Mouse (Mus musculus): Measurements from ENCODE around the gene Abhd12. TPM values are rescaled to one million over a fixed set of nuclear protein-coding genes. Genes with fewer than 3 reads are reported as not detected.

The Abhd12 gene
- total RNA-seq, 1 experiment from 2014 or later, result 69.3 TPM

- DNase-seq, result no peak
Observed at GRCm38 (mm10) chr2:150803035-150803434, 101.5 kb downstream of the Abhd12 start.

GRCm38 (mm10) chr2:150800616-150801015, 103.9 kb downstream of the Abhd12 start:
- no peak for DNase-seq

- DNase-seq, result no peak
Observed at GRCm38 (mm10) chr2:150798084-150798483, 106.5 kb downstream of the Abhd12 start.

- no peak for DNase-seq
Observed at GRCm38 (mm10) chr2:150793320-150793719, 111.2 kb downstream of the Abhd12 start.

GRCm38 (mm10) chr2:150788768-150789550, 115.6 kb downstream of the Abhd12 start:
- DNase-seq, result peak; percentile 78

- no peak for DNase-seq
Observed at GRCm38 (mm10) chr2:150787234-150787771, 117.2 kb downstream of the Abhd12 start.

- DNase-seq, result peak; percentile 89
Observed at GRCm38 (mm10) chr2:150786251-150787180, 118.0 kb downstream of the Abhd12 start, which contains the start of gene Pygb. Gene Pygb (plus strand): TSS chr2:150786735.

- DNase-seq, result no peak
Observed at GRCm38 (mm10) chr2:150782801-150783200, 121.7 kb downstream of the Abhd12 start.

Other genes with a start within 250 kb of the Abhd12 start
- 17.3 and 23.4 TPM in 2 replicates for gene Acss1, start 236.2 kb downstream of the Abhd12 start, total RNA-seq (2021)
- not detected in 2 replicates for gene Vsx1, start 215.4 kb downstream of the Abhd12 start, total RNA-seq (2021)
- 7.0 and 7.9 TPM in 2 replicates for gene Entpd6, start 155.7 kb downstream of the Abhd12 start, total RNA-seq (2021)
- gene Pygb, start 118.0 kb downstream of the Abhd12 start, total RNA-seq (2021), result 38.5 and 40.8 TPM in 2 replicates
- 2.7 and 5.3 TPM in 2 replicates for gene Gins1, start 659 bp upstream of the Abhd12 start, total RNA-seq (2021)
- 30.3 and 34.7 TPM in 2 replicates for gene Ninl, start 134.6 kb upstream of the Abhd12 start, total RNA-seq (2021)
- 14.8 and 16.3 TPM in 2 replicates for gene Nanp, start 134.7 kb upstream of the Abhd12 start, total RNA-seq (2021)
- not detected in 2 replicates for gene Gm14151, start 187.6 kb upstream of the Abhd12 start, total RNA-seq (2021)
- gene Gm14147, start 193.5 kb upstream of the Abhd12 start, total RNA-seq (2021), result not detected in 2 replicates

All from adrenal gland, postnatal 25 days (tissue).